Mouse (Mus musculus): Measurements from ENCODE around the gene Inhbb.

Inhbb gene

DNA sequence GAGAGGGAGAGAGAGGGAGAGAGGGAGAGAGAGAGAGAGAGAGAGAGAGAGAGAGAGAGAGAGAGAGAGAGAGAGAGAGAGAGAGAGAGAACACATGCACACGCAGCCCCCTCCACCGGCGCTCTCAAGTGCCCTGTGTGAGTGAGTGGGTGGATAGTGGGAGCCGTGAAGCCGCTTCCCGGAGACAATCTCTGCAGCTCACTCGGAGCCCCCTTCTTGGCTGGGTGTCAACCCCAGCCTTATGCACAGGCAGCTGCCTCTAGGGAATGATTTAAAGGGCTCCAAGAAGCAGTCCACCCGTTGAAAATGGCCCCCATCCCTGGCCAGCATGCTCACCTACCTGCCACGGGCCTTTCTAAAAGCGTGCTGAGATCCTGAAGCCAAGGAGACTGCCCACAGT lies 38.1 kb downstream of the Inhbb start:
- no peak for DNase-seq (ENCODE audit: low read depth, low spot score)

DNA sequence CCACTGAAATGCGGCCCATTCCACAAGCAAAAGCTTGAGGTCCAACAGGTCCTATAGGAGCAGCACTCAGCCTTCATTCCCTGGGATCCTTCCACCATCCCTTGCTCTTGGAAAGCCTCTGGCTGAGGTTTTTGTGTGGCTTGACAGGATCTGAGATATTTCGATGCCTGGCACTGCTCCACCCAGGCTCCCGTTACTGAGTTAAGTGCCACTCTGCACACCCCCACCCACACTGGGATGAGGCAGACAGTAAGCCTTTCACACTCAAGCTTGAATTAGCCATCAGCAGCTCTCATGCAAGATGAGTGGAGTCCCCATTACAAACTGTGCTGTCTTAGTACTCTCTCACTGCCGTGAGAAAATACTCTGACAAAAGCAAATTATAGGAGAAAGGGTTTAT lies 41.4 kb downstream of the Inhbb start:
- DNase-seq (ENCODE audit: low read depth, low spot score), result no peak

DNA sequence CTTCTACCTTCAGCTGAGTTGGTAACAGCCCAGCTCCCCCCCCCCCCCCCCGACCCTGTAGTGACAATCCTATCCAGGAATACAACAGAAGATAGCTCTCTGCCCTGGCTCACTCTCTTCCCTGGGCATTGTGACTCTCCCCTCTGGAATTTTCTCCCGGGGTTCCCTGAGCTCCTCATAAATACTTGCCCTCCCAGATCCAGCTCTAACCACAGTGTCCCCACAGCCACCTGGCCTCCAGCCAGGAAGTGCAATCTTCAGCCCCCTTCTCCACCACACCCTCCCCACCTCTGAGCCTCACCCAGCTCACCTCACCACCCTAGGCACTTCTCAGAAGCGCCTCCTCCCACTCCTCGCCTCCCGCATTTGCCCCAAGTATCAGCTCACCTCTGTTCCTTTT lies 46.7 kb downstream of the Inhbb start:
- DNase-seq (ENCODE audit: low read depth, low spot score), result peak; percentile 69

DNA sequence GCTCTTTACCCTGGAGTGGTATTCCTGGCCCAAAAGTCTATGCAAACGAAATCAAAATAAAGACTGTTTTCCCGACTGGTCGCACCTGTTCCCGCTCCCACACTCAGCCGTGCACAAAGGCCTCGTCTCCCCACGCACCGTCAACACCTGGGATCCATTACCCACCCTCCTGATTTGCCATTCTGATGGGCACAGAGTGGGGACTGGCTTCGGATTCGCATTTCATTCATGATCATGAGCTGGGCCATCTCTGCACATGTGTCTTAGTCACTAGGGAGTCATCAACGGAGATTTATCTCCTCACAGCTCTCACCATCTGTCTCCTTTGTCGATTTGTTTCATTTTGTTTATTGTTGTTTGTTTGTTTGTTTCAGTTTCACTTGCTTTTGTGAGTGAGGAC lies 54.5 kb downstream of the Inhbb start:
- DNase-seq (ENCODE audit: low read depth, low spot score), result no peak

DNA sequence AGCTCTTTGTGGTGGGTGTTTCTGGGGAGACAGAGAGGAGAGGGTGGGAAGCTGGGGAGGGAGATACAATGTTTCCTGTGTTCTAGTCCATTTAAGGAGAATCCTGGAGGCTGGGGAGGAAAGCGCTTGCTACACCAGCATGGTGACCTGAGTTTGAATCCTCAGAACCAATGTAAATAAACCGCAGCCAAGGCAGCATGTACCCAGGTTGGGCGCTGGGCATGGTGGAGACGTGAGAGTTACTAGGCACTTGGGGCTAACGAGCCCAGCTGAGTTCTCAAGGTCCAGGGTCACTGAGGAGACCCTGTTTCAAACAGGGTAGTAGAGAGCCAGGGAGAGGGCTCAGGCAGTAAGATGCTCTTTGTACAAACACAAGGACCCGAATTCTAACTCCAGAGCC lies 55.7 kb downstream of the Inhbb start:
- no peak for DNase-seq (ENCODE audit: low read depth, low spot score)
